17 mouse cellular contexts compared by ENCODE assay signal in genomic region chr1:127441736-127442135, GRCm38 (mm10).
DNase-seq lines count a peak whose midpoint lies in the region; ATAC-seq and TF ChIP-seq lines count a peak whose summit lies in the region.
"Had no signal": no experiment of that assay in that cellular context is flagged by ENCODE, and none has a peak within 500 bp of the region (broad histone marks: within the 10 kb centered on the region; RNA-seq: fewer than 3 reads in every experiment).

No protein-coding gene starts in this region.

- no peaks in the 10 kb centered on the region for H3K36me3 ChIP-seq in forebrain, embryonic 12.5 days (replicated peaks)
- H3K36me3 ChIP-seq in forebrain, embryonic 15.5 days: peaks cover 2% of the 10 kb centered on the region; the same call in 1 of the 2 replicates
- H3K36me3 ChIP-seq in lung, postnatal 0 days (ENCODE audit: insufficient read depth, low read length): no peaks in the 10 kb centered on the region
- no peaks in the 10 kb centered on the region; a peak in 1 of 4 replicates for H3K36me3 ChIP-seq in MEL (ENCODE audit: control insufficient read depth in 1 of 2, insufficient read depth in 2 of 2, low read length in 2 of 2)
- H3K36me3 ChIP-seq in limb, embryonic 12.5 days: no peaks in the 10 kb centered on the region; the same call in 1 of the 2 replicates
- H3K36me3 ChIP-seq: G1E; liver, embryonic 13.5 days had no signal

- H3K4me1 ChIP-seq in forebrain, embryonic 12.5 days: peaks cover 55% of the 10 kb centered on the region
- H3K4me1 ChIP-seq in forebrain, embryonic 15.5 days: peaks cover 9% of the 10 kb centered on the region
- no peaks in the 10 kb centered on the region for H3K4me1 ChIP-seq in lung, postnatal 0 days (ENCODE audit: insufficient read depth, low read depth, low read length)
- H3K4me1 ChIP-seq in MEL (ENCODE audit: control insufficient read depth in 1 of 2, insufficient read depth in 2 of 2, low read length in 2 of 2): no peaks in the 10 kb centered on the region
- peaks cover 82% of the 10 kb centered on the region for H3K4me1 ChIP-seq in limb, embryonic 12.5 days (replicated peaks)
- H3K4me1 ChIP-seq: liver, embryonic 13.5 days had no signal

- H3K27ac ChIP-seq in forebrain, embryonic 12.5 days: peak overlapping the region; percentile 36; the same call in 1 of the 2 replicates
- no peak overlapping the region for H3K27ac ChIP-seq in forebrain, embryonic 15.5 days (replicated peaks)
- H3K27ac ChIP-seq in lung, postnatal 0 days (ENCODE audit: low read length): no peak overlapping the region
- no peak overlapping the region for H3K27ac ChIP-seq in MEL (ENCODE audit: control insufficient read depth, low read depth, low read length)
- H3K27ac ChIP-seq in limb, embryonic 12.5 days: peak overlapping the region; percentile 63; the same call in 1 of the 2 replicates
- H3K27ac ChIP-seq: gastrocnemius, adult 2 months; left cerebral cortex, adult 2 months; liver, embryonic 13.5 days; neural tube, embryonic 15.5 days had no signal

- no peaks in the 10 kb centered on the region for H3K27me3 ChIP-seq in forebrain, embryonic 12.5 days
- no peaks in the 10 kb centered on the region for H3K27me3 ChIP-seq in forebrain, embryonic 15.5 days
- no peaks in the 10 kb centered on the region for H3K27me3 ChIP-seq in lung, postnatal 0 days (replicated peaks; ENCODE audit: insufficient read depth, low read length)
- H3K27me3 ChIP-seq in MEL (ENCODE audit: control insufficient read depth in 1 of 2, insufficient read depth in 2 of 2, low read length in 2 of 2): no peaks in the 10 kb centered on the region
- H3K27me3 ChIP-seq in limb, embryonic 12.5 days: no peaks in the 10 kb centered on the region
- H3K27me3 ChIP-seq: liver, embryonic 13.5 days; neural tube, embryonic 15.5 days had no signal

- WGBS in forebrain, embryonic 12.5 days: 68% methylated on average over 3 of the region's 3 CpGs
- WGBS in forebrain, embryonic 15.5 days: 75% methylated on average over 3 of the region's 3 CpGs
- WGBS in lung, postnatal 0 days: 52% methylated on average over 3 of the region's 3 CpGs
- WGBS in limb, embryonic 12.5 days: 40% methylated on average over 3 of the region's 3 CpGs

- no peak for ATAC-seq in forebrain, embryonic 12.5 days (ENCODE audit: low FRiP score)
- ATAC-seq in forebrain, embryonic 15.5 days (replicated peaks): no peak
- no peak for ATAC-seq in lung, postnatal 0 days
- ATAC-seq in limb, embryonic 12.5 days (ENCODE audit: insufficient number of reproducible peaks, insufficient read depth, low FRiP score, low TSS enrichment, low read depth): no peak

- TF ChIP-seq POLR2A in MEL (IDR thresholded peaks at IDR 0.05; ENCODE audit: control insufficient read depth in 1 of 2, insufficient read depth in 1 of 2, low read depth in 1 of 2, low read length in 2 of 2, poor library complexity in 1 of 2): no peak

- no peaks in the 10 kb centered on the region for H3K9me3 ChIP-seq in forebrain, embryonic 12.5 days
- H3K9me3 ChIP-seq in forebrain, embryonic 15.5 days: no peaks in the 10 kb centered on the region
- H3K9me3 ChIP-seq in lung, postnatal 0 days (ENCODE audit: low read length): no peaks in the 10 kb centered on the region
- no peaks in the 10 kb centered on the region for H3K9me3 ChIP-seq in MEL (replicated peaks; ENCODE audit: insufficient read depth, low read length)
- no peaks in the 10 kb centered on the region for H3K9me3 ChIP-seq in limb, embryonic 12.5 days
- H3K9me3 ChIP-seq: liver, embryonic 13.5 days; neural tube, embryonic 15.5 days had no signal

- H3K4me3 ChIP-seq in forebrain, embryonic 12.5 days (replicated peaks): no peak overlapping the region
- no peak overlapping the region for H3K4me3 ChIP-seq in forebrain, embryonic 15.5 days
- no peak overlapping the region for H3K4me3 ChIP-seq in lung, postnatal 0 days (ENCODE audit: low read depth, low read length)
- H3K4me3 ChIP-seq in MEL (ENCODE audit: control insufficient read depth in 1 of 2, insufficient read depth in 1 of 2, low read depth in 2 of 2, low read length in 2 of 2): no peak overlapping the region
- H3K4me3 ChIP-seq in limb, embryonic 12.5 days (replicated peaks): no peak overlapping the region
- H3K4me3 ChIP-seq: gastrocnemius, adult 2 months; left cerebral cortex, adult 2 months; liver, embryonic 13.5 days; neural tube, embryonic 15.5 days had no signal

- 0 out of 2 replicates have a peak, but pooled peaks have one; percentile 29 for TF ChIP-seq CTCF in lung, postnatal 0 days (IDR thresholded peaks at IDR 0.05)
- no peak for TF ChIP-seq CTCF in MEL (IDR thresholded peaks at IDR 0.05 in 2 of 3, conservative IDR thresholded peaks at IDR 0.05 in 1 of 3; ENCODE audit: control insufficient read depth in 1 of 3, insufficient read depth in 1 of 3, low read depth in 2 of 3, low read length in 3 of 3, poor library complexity in 1 of 3, severe bottlenecking in 1 of 3)

- no peak overlapping the region; the same call in 1 of the 2 replicates for H3K9ac ChIP-seq in forebrain, embryonic 12.5 days
- H3K9ac ChIP-seq in forebrain, embryonic 15.5 days (replicated peaks): no peak overlapping the region
- H3K9ac ChIP-seq in lung, postnatal 0 days (replicated peaks; ENCODE audit: low read depth): no peak overlapping the region
- H3K9ac ChIP-seq in MEL (ENCODE audit: control insufficient read depth, low read depth, low read length, poor library complexity, severe bottlenecking): no peak overlapping the region
- H3K9ac ChIP-seq in limb, embryonic 12.5 days (replicated peaks): no peak overlapping the region
- H3K9ac ChIP-seq: liver, embryonic 13.5 days; neural tube, embryonic 15.5 days had no signal

- no peaks in the 10 kb centered on the region for H3K79me2 ChIP-seq in MEL (ENCODE audit: control insufficient read depth, insufficient read depth, low read length, poor library complexity)

- no peak for DNase-seq in lung, postnatal 0 days (ENCODE audit: low spot score)
- no peak for DNase-seq in lung, adult 18-20 months
- DNase-seq in MEL (ENCODE audit: low read depth, low spot score): peak; percentile 4
- DNase-seq in urinary bladder, adult 2 months (ENCODE audit: low spot score): no peak
- no peak for DNase-seq in cerebellum, adult 11-12 months
- DNase-seq: B cell, adult 2 months; cerebellum, postnatal 14 days; gastrocnemius, adult 2 months; kidney, adult 8-10 months; liver, embryonic 13.5 days; right cerebral cortex, postnatal 4 days had no signal

- H3K4me2 ChIP-seq in forebrain, embryonic 12.5 days: no peak overlapping the region
- H3K4me2 ChIP-seq in forebrain, embryonic 15.5 days (replicated peaks): no peak overlapping the region
- H3K4me2 ChIP-seq in lung, postnatal 0 days (replicated peaks; ENCODE audit: low read depth, low read length): no peak overlapping the region
- no peak overlapping the region for H3K4me2 ChIP-seq in limb, embryonic 12.5 days
- H3K4me2 ChIP-seq: liver, embryonic 13.5 days; neural tube, embryonic 15.5 days had no signal

- TF ChIP-seq EP300 in lung, postnatal 0 days (IDR thresholded peaks at IDR 0.05): no peak
- TF ChIP-seq EP300 in MEL (IDR thresholded peaks at IDR 0.05; ENCODE audit: low read depth in 1 of 2, low read length in 2 of 2): no peak

- TF ChIP-seq RAD21 in MEL (IDR thresholded peaks at IDR 0.05; ENCODE audit: low read depth, low read length): no peak; the same call in 1 of the 2 replicates

TF ChIP-seq in MEL, 35 proteins besides CTCF, POLR2A, EP300 and RAD21:
- TF ChIP-seq SMC3 (IDR thresholded peaks at IDR 0.05; ENCODE audit: low read depth, low read length): peak; percentile 20; the same call in 1 of the 2 replicates
- TF ChIP-seq ELF1 (IDR thresholded peaks at IDR 0.05; ENCODE audit: low read depth, low read length): no peak

Comparison
In these comparisons a context has a peak if more than half of its experiments do, and no peak if none do; other contexts are left out.
1. H3K27ac ChIP-seq: peak in forebrain, embryonic 12.5 days (single experiment) and limb, embryonic 12.5 days (single experiment); none in forebrain, embryonic 15.5 days (single experiment), lung, postnatal 0 days (single experiment) and MEL (single experiment).